Mouse (Mus musculus) left cerebral cortex, postnatal 10 days (tissue): ENCODE data around the gene Ggta1. TPM values are rescaled to one million over a fixed set of nuclear protein-coding genes. Genes with fewer than 3 reads are reported as not detected.
"Not testable (repeated sequence)": the region's sequence is repeated elsewhere in the genome, so short reads cannot be mapped to it uniquely, and the experiment has no call there.

ENCODE experiments used
- DNase-seq, 2 experiments: peaks; one replicate each; pipeline ENCODE4 v3.0.0; 2021 to 2022; ENCODE audit warnings: low spot score in 2 of 2, mixed read lengths in 1 of 2; ENCODE audit errors: extremely low spot score in 1 of 2
- intact Hi-C: fragments of 180-260 bp; cut with DNase I; formaldehyde crosslinking; loops from one replicate; pipeline ENCODE4 v1.15.1; 2025
- total RNA-seq, 2 experiments: library from RNA; stranded (reverse); gene quantifications; 2 replicates each; pipeline ENCODE4 v1.2.3; 2021

Gene Ggta1
- total RNA-seq, 2 experiments from 2014 or later: 3.7 to 4.2 TPM

DNA sequence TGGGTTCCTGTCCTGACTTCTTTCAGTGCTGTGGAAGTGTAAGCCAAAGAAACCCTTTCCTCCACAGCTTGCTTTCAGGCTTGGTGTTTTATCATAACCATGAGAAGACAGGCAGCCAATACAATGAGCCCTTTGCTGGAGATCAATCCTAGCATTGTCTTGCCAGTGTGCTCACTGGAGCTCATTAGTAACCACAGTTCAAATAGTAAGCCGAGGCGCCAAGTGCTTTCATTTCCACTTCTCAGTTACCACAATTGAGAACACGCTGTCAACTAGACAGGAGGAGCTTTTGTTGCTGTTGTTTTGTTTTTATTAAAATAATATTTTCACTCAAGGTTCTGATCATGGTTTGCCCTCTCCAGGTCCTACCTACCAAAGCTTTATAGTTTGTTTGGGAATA, 1.5 kb upstream of the Ggta1 start:
- intact Hi-C loops: no loop called here
- no peak for DNase-seq

DNA sequence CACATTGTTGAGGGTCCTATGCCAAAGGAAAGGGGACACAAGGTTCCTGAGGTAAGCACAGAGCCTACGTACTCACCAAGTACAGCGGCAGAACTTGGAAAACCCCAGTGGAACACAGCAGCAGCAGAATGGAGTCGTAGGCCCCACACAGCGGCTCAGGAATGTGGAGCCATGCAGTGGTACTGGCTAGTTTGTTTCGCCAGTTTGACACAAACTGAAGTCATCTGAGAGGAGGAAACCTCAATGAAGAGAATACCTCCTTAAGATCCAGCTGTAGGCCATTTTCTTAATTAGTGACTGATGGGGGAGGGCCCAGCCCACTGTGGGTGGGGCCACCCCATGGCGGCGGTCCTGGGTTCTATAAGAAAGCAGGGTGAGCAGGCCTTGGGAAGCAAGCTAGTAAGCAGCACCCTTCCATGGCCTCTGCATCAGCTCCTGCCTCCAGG, 1.1 kb upstream of the Ggta1 start:
- intact Hi-C loops: no loop called here
- no peak for DNase-seq

DNA sequence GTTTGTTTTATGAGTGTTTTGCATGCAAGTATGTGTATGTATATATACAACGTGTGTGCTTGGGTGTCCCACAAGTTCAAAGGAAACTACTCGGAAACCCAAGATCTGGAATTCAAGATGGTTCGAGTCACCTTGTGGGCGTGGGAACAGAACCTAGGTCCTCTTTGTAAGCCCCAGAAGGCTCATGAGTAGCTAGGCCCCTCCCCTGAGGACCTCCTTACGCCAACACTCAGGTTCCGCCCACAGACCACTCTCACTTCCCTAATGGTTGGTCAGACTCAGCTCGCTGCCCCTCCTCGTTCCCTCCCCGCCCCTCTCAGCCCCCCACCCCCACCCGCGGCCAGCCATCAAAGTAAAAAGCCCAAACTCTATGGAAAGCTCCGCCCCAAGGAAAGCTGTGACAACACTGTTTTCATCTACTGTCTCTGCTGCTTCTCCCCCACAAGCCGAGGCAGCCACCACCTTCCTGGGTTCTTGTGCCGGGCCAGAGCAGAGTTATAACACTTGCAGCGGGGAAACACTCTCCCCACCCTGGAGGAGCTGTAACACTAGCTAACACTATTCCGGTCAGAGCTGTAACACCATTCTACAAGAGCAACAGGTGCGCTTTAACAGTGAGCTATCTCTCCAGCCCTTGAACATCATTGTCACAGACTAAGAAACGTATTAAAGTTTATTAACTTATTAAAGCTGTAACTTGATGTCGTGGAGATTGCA, 499 bp upstream of the Ggta1 start:
- intact Hi-C loops: no loop called here
- DNase-seq: peak in 1 of 2 experiments; percentile 85

DNA sequence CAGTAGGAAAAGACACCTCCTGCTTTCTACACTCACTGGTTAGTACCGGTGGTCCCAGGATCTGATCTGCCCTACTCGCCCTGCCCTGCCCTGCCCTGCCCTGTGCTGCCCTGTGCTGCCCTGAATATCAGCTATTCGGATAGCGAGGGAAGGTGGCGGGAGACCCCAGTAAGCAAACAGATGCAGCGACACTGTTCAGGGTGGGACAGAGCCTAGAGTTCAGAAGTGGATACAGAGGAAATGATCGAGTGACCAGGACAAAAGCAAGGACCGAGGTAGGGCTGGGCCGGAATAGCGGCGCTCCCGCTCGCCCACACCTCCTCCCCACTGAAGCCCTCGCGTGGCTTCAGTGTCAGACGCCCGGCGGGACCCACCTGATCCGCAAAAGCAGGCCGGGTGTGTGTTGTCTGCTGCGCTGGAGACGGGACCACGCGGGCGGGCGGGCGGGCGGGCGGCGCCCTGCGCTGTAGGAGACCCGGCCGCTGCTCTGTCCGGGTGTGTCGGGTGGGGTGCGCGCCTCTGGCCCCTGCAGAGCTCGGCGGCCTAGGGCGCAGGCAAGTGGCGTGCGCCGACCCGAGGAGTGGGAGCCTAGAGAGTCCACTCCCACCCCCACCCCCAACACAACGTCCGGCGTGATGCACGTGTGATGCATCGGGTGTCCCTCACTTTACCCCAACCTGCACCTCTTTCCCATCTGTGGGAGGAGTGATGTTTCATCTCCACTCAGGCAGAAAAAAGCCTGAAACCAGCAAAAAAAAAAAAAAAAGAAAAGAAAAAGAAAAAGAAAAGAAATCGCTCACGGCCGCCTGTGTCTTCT, 852 bp downstream of the Ggta1 start:
- DNase-seq: peak in 1 of 2 experiments; percentile 51
- intact Hi-C loops: no loop called here

DNA sequence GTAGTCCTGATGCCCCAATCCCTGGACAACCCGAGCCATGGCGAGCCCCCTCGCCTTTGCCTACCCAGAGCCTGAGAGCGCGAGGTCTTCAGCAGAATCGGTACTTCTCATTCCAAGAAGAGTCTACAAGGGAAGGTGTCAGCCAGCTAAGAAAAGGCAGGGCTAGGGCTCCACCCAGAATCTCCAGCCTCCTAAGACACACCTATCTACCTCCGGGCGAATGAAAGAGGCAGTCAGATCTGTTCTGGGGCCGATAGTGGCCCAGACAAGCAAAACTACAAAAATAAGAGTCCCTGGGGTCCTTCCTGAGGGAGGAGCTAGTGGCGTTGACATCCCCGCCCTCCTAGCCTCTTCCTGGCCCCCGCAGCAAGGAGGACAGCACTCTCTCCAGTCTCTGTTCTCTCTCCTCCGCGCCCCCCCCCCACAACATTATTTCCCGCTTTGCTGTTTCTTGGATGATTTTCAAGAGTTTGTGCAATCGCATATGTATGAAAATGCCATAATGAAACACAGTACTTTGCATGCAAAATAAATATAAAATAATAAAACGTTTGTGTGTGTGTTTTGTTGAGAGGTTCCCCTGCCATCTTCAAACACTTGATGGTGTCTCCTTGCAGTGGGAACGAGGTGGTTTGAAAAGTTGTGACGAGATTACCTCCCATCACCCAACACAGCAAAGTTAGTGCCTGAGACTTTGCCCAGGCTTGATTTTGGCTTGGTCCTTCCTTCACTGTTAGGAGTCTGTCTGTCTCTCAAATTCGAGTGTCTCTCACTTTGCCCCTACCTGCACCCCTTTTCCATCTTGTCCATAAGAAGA, 1.7 kb downstream of the Ggta1 start:
- DNase-seq: peak in 1 of 2 experiments; percentile 43
- intact Hi-C loops: no loop called here

DNA sequence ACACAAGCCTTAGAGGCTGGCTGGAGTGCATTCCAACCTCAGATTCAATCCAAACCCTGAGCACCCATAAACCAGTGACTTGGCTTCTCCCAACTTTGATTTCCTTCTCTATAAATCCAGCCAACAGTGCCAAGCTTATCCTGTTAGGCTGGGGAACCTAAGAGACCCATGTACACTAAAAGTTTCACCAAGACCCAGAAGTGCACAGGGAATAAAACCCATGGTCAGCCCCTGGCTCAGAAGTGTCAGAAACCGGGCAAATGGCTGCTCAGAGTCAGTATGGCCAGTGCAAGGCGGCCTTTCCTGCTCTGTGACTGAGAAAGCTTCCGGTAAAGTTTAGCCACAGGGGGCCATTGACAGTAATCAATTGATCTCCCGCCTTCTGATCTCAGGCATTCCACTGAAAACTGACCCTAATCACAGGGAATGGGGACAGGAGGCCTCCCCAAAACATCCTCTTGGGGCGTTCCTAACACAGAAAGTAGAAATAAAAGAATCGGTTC, 2.6 kb downstream of the Ggta1 start:
- peak in 1 of 2 experiments; percentile 9 for DNase-seq
- intact Hi-C loops: no loop called here

DNA sequence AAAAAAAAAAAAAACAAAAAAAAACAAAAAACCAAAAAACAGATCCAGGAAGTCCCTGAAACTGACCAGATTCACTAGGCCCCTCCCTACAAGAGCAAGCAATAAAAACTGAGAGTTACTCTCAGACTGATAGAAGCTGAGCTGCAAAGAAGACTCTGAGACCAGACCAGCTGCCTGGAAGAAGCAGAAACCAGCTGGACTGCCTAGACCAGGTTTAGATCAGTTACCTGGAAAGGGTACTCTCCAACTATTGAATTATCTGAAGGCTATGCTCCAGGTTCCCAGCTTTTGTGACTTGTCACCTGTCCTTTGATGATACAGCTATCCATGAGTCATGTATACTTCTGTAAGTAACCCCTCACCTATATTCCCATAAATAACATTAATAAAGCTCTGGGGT, 3.7 kb downstream of the Ggta1 start:
- no peak for DNase-seq
- intact Hi-C loops: no loop called here

DNA sequence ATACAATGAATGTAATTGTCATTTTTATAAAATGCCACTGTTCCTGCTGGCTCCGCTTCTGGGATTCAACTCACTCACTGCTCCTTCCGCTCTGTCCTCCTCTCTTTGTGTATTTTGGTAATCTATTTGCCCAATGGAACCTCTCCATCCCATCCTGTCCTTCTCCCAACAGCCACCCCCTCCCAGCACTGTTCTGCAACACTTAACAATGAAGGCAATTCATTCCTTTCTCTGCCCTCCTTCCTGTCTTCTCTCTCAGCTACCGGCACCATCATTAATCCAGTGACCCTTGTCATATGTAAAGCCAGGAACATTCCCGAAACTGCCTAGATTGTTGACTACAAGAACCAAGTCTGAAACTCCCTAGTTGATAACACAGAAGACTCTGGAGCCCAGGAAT, 4.6 kb downstream of the Ggta1 start:
- DNase-seq: peak in 1 of 2 experiments; percentile 4
- intact Hi-C loops: no loop called here

DNA sequence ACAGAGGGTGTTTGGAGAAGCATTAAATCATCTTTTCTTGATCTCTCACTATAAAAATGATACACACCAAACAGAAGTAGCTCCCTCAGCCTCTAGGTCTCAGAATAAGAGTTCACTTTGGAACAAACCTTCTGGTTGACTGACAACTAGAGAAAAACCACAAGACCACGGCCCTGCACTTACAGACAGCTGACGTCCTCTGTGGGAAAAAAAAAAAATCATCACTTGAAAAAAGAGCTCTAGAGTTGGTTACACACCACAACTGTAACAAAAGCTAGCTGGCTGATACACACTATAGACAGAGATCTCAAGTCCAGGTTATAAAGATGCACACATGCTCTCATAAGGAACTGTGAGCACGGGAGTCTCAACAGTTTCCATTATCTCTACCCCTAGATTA, 9.3 kb downstream of the Ggta1 start:
- no peak for DNase-seq
- intact Hi-C loops: no loop called here

DNA sequence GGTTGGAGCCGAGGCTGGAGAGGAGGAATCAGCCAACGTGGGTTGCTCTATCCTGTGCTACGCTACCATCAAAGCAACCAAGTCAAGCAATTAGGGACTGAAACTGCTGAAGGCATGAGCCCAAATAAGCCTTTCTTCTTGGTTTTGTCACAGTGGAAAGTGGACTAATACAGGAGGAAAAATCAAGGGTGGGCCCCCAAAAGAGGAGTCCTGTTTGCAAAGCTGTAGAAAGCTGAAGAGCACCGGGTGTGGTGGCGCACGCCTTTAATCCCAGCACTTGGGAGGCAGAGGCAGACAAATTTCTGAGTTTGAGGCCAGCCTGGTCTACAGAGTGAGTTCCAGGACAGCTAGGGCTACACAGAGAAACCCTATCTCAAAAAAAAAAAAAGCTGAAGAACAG, 10.3 kb downstream of the Ggta1 start:
- intact Hi-C loops: not testable (repeated sequence)
- peak in 1 of 2 experiments; percentile 5 for DNase-seq

DNA sequence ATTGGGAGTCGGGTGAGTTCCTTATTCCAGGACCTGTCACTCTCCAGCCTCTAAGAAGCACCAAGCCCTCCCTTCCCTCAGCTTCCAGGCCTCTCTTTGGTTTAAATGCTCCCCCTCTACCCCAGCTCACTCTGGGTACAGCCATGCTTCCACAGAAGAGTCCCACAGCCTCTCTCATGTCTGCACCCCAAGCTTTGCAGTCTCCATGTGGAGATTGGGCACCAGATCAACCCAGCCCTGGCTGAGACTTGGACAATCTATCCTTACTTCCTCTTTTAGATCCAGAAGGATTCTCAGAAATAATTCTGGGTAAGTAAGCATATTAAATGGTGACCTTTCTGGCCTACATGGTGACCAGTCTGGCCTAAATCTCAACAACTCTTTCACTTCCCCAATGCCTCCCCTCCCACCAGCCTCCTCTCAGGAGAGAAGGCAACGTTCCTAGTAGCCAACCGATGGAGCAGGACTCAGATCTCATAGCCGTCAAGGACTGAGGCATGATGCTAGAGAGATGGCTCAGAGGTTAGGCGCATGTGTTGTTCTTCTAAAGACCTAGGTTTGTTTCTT, 11.5 kb downstream of the Ggta1 start:
- intact Hi-C loops: no loop called here
- DNase-seq: peak in 1 of 2 experiments; percentile 7

DNA sequence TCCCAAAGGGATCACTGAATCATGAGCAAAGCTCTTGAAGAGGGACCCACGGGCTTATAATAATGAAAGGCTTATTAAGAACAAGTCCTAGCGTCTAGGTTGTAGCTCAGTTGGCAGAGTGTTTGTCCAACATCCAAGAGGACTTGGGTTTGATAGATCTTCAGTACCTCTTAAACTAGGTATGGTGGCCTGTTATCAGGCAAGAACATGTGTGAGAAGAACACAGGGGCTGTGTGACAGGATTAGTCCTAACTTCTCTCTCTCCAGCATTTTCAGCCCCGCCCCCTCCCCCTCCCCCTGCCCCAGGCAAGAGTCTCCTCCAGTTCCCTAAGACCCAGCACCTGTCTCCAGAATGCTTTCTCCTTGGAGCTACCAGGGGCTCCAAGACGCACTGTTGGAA, 12.2 kb downstream of the Ggta1 start:
- no peak for DNase-seq

DNA sequence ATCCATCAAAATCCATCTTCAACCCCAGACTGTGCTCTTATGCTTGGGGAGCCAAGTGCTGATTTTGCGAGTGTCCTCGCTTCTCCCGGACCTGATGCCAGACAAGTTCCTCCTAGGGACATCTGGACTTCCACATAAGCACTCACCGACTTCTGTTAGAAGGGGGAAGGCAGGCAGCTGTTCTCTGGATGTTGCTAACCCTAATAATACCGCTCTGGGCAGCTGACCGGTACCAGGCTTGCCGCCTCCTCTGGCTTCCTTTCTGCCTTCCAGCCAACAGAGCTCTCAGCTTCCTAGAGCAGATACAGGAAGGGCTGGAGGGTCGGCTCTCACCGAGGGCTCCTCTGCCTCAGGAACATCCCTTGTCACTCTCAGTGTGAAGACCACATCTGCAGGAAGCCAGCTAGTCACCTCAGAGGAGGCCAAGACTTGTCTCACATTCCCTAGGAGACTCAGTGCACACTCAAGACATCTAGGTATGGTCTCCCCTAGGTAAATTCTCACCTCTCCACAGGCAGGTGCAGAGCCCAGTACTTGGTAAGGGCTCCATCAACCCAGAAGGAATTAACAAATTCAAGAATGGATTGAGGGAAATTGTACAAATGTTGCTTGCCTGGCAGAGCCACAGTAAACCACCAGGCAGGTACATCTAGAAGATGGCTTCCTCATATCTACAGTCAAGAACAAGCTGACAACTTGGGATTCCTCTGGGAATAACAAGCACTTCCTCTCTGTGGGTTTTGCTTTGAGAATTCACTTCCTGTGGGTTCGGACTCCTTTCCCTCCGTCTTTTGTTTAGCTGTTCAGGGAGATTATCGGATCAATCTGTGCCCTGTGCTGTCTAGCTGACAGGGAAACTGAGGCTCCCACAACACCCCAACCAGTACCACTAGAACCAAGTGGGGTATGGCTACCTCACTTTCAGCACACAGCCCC, 13.1 kb downstream of the Ggta1 start:
- DNase-seq: peak in 1 of 2 experiments; percentile 39

More for the DNA sequence above, 12.2 kb downstream of the Ggta1 start:
- intact Hi-C loops: no loop called here

DNA sequence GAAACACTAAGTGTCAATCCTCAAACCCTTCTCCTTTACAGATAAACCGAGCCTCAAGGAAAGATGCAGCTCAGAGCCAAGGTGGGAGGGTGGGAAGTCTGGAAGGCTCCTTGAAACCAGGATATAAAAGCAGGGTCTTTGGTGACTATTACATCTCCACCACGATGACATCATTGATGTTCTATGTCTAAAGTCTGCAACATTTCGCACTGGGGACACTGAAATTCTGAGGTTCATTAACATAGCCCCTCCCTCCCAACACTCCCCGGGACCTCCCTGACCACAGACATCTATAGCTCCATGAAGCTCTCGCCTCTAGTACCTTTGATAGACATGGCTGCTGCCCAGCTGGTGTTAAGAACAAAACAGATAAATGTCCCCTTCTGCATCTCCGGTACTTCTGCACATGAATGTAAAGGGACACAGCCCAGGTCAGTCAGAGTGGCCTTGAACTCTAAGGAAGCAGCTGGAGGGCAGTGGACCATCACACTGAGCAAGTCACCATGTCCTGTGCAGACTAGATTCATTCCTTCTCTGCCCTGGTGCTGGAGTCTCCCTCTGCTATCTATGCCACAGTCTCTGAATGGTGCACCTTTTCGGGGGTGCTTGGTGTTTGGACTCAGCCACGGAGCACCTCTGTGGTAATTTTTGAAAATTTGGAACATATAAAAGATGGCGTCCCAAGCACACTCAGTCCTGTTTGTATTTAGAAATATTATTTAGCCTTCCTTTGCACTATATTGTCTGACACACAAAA, 13.9 kb downstream of the Ggta1 start:
- intact Hi-C loops: no loop called here

More for the DNA sequence above, 13.1 kb downstream of the Ggta1 start:
- intact Hi-C loops: no loop called here

DNA sequence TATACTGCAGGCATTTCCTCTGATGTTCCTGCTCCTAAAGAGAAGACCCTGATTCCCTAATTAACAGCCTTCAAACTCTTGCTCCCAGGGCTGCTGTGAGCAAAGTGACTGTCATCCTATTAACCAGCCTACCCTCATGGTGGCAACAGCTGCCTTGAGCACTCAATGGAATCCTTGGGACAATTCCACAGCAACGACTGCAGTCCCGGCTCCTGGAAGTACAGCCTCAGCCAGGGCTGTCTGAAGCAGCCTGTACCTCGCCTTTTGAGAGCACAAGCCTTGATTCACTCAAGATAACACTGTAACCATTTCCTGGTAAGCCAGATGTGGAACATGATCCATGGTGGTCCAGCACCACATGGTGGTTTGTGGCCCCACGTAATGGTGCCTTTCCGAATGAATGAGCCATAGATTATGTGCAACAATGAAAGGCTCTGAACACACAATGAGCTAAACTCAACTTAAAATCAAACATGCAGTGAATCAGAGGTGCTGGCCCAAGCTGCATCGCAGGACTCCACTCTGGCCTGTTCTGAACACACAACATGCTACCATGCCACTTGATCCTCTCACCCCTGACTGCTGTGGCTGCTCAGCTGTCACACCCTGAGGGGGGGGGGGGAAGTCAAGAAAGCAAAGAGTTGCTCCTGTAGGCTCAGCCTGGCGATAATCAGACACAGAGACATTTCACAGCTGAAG, 14.7 kb downstream of the Ggta1 start:
- intact Hi-C loops: no loop called here
- peak in 1 of 2 experiments; percentile 4 for DNase-seq

More for the DNA sequence above, 13.9 kb downstream of the Ggta1 start:
- peak in 1 of 2 experiments; percentile 5 for DNase-seq

DNA sequence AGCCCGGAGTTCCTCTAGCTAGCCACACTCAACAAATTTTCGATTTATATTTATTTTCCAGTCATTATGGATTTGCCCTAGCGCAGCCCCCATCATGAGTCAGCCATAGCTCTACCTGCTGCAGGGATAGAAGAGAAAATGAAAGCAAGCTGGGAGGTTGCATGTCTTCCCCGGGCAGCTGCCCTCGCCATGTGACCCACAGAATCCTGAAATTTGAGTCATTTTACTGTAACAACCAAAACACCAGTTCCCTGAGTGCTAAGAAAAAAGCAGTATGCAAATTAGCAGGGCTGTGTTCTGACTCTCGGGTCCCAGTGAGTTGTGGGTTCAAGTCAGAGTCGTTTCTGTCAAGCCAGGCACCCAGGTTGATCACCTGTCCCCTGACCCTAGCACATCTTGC, 15.6 kb downstream of the Ggta1 start:
- intact Hi-C loops: no loop called here
- no peak for DNase-seq
